Mouse (Mus musculus) hindlimb bud, embryonic 11.5 days (tissue): Measurements from ENCODE around the gene Pdlim7.

ENCODE experiments used
- DNase-seq: peaks from one replicate; pipeline ENCODE4 v3.0.0-alpha.2; 2012; ENCODE audit warnings: low read depth, low spot score; ENCODE audit errors: extremely low spot score

Pdlim7 gene

DNA sequence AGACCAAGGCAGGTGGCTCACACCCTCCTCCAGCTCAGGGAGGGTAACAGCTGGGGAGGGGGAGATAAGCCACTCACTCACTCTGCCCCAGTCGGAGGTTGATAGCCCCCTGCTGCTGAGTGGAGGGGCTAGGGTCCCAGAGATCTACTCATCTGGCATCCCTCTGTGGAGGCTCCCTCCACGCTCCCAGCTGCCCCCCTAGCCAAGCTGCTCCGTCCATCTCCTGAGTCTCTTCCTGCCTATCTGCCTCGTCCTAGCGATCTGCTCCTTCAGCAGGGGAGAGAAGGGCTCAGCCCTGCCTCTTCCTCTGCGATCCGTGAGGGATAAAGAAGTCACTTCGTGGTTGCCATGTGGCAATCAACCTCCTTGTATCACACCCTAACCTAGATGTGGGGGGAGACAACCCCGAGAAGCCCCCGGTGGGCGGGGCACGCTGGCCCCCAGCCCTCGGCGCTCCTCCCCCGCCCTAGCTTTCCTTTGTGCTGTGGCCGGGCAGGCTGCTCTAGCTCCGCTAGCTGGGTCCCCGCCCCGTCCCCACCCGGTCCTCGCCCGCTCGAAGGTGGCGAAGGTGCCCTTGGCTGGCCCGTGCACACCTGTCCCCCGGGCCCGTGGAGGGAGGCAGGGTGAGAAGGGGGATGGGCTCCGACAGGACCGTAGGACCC lies 26.4 kb downstream of the Pdlim7 start:
- no peak for DNase-seq

GRCm38 (mm10) chr13:55486029-55486794 lies 27.3 kb downstream of the Pdlim7 start:
- DNase-seq = no peak

- DNase-seq = no peak
These were observed 28.9 kb downstream of the Pdlim7 start for GRCm38 (mm10) chr13:55484520-55485088.

GRCm38 (mm10) chr13:55483593-55483992 lies 29.9 kb downstream of the Pdlim7 start:
- no peak for DNase-seq

DNA sequence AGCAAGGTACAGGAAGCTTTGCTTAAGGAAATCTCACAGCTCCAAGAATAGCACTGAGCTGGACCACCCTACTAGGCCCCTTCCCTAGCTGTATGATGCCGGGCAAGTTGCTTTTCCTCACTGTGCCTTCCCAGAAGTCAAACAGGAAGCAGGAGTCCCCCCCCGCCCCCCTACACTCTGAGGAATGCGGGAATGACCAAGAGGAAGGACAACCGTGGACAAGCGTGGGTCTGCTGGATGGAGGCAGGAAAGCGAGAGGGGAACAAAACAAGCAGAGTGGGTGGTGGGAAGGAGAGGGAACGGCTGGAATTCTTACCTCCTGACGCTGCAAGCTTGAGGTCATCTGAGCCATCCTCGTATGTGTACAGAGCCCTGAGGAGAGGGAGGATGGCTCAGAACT lies 30.4 kb downstream of the Pdlim7 start:
- DNase-seq = no peak

GRCm38 (mm10) chr13:55482542-55482941 lies 30.9 kb downstream of the Pdlim7 start:
- no peak for DNase-seq

DNA sequence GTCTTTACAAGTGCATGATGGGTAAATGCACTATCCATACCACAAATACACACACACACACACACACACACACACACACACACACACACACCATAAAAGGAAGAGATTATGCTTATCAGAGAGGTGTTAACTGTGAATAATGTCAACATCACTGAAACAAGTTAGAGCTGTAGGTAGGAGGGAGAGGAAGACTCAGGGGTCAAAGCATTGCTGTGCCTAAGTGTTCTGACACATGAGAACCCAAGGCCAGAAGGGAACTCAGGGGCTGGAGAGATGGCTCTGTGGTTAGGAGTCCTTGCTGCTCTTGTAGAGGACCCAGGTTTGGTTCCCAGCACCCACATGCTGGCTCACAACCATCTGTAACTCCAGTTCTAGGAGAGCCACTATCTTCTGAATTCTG lies 33.5 kb downstream of the Pdlim7 start:
- no peak for DNase-seq

DNA sequence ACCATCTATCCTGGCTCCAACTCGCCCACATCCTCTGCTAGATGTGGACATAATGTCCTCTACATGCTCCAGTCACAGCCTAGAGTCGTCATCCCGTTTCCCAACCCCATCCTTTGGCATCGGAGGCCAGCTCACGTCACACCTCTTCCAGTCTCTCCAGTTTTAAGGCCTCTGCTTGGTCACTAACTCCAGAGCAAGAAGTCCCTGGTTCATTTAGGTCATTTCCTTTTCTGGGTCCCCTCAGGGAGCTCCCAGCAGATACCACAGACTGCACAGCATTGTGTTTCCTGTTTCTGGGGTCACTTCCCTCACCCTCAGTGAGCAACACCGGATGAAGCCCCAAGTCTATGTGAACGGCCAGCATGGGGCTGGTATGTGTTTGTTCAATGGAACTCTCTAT lies 34.5 kb downstream of the Pdlim7 start:
- DNase-seq = no peak

DNA sequence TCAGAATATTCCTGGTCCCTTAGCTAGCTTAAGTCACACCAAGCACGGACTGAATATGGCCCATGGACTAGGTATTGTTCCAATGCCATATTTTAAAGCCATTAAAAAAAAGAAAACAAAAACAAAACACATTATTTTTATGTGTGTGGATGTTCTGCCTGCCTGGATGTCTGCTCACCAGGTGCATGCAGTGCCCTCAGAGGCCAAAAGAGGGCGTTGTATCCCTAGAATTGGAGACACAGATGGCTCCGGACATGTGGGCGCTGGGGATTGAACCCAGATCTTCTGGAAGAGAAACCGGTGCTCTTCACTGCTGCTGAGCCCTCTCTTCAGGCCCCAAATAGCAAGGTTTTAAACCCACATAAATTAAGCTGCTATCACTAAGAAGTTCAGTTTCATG lies 35.4 kb downstream of the Pdlim7 start:
- no peak for DNase-seq

DNA sequence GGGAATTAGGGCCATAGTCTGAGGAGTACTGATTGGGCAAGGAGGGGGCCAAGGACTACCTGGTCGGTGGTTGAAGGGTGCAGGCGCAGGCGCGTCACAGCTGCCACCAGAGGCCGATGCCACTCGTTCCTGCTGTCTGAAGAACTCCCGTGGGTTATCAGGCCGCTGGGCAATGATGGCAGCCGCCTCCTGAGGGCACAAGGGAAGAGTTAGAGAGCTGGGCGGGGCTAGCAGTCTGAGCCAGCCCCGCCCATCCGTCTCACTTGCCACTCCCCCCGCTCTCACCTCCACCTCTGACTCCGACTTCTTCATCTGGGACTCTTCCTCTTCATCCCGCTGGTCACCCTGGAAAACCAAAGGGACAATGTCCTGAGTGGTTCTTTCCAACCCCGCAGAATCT lies 36.0 kb downstream of the Pdlim7 start:
- no peak for DNase-seq

DNA sequence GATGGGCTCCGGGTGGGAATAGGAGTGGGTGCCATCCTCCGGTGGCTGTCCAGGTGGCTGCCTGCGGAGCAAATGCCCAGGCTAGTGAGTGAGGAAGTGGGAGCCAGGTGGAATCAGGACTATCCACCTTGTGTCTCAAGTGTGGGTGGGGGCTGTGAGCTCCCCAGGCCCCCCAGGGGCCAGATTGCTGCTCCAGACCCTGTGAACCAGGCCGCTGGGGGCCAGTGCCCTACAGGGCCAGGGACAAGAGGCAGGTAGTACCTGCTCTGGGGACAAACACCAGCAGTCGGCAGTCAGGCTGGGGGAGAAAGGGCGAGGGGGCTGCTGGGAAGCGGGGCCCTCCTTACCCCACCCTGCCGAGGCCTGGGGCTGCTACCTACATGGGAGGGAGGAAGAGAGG lies 37.2 kb downstream of the Pdlim7 start:
- no peak for DNase-seq

DNA sequence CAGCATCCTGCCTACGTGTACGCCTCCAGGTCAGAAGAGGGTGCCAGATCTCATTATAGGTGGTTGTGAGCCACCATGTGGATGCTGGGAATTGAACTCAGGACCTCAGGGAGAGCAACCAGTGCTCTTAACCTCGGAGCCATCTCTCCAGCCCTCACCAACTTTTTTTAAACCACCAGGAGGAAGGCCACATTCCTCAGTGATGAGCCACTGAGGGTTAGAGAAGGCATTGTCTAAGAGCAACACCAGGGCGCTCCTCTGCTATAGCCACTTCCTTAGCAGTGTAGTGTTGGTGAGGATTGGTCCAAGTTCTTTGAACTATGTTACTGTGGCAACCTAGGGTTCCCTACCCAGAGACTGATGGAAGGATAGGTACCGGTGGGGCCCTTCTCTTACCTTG lies 37.7 kb downstream of the Pdlim7 start:
- DNase-seq = no peak

DNA sequence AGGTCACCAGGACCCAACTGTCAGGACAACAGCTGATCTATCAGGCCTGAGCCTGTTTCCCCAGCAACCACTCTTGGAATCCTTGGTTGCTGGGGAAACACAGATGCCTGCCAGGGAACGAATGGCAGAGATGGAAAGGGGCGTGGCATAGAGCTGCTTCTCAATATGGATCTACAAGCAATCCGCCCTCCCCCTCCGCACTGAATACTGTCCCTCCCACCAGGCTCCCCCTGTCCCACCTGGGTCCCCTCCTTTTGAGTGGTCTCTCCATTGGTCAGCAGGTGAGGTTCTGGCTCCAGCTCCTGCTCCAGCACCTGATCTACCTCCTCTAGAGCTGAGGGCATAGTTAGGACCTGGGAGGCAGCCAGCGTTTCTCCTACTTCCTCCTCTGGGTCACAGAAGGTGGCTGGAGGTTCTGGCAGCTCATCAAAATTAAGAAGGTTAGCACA lies 38.8 kb downstream of the Pdlim7 start:
- no peak for DNase-seq

DNA sequence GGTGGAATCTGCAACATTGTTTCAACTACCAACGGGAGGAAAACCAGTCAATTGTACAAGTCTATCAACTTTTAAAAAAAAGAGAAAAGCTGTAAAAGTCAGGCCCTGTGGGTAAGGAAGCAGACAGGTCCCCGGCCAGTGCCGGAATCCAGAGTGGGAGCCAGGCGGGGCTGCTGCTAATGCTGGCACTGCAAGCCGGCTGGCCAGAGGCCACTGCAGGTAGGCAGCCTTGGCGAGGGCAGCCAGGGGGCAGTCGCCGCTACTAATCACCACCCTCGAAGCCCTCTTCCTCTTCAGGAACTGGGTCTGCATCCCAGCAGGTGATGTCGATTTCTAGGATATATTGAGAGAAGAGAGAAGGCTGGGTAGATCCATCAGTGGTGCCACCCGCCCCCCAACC lies 39.5 kb downstream of the Pdlim7 start:
- no peak for DNase-seq

DNA sequence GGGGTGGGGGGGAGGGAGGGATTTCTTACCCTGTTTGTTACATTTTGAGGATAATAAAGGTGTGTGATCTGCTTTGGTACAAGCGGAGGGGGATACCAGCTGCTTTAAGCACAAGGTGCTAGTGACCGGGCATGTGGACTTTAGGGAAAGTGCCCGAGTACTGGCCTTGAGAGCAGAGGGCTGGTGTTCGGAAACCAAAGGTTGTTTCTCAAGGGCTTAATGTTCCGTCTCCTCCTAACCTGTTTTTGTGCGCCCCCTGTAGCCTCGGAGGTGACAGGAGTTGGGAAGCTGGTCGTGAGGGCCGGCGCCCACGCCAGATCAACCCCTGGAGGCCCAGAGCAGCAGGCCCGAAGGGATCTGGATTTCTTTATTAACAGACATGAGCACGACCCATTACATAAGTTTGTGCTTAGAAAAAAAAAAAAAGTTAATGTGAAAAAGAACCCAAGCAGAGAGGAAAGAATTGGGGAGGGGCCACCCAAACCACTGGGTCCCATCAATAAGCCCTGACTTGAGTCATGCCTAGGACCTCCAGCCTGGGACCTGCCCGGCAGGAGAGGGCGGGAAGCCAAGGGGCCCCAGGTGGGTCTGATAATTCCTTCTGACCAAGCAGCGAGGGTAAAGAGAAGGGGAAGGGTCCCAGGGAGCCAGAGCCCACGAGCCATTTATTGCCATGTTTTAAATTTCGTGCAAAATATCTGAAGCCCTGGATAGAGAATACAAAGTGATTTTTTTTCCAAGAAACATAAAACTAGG lies 40.2 kb downstream of the Pdlim7 start:
- DNase-seq = no peak

DNA sequence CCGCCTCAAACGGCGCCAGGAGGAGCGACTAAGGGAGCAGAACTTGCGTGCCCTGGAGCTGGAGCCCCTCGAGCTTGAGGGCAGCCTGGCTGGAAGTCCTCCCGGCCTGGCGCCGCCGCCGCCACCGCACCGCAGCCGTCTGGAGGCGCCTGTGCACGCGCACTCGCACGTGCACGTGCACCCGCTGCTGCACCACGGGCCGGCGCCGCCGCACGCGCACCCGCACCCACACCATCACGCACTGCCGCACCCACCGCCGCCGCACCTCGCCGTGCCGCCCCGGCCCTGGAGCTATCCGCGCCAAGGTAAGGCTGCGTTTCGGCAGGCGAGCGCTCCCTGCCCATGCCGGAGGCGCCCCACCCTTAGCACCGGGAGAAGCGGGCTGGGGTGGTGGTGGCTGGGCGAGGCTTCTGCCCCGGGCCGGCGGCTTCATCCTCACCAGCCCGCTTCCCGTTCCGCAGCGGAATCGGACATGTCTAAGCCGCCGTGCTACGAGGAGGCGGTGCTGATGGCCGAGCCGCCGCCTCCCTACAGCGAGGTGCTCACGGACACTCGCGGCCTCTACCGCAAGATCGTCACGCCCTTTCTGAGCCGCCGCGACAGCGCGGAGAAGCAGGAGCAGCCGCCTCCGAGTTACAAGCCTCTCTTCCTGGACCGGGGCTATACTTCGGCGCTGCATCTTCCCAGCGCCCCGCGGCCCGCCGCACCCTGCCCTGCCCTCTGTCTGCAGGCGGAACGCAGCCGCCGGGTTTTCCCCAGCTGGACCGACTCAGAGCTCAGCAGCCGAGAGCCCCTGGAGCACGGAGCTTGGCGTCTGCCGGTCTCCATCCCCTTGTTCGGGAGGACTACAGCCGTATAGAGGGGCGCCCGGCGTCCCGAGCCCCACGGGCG lies 41.1 kb downstream of the Pdlim7 start:
- no peak for DNase-seq

- no peak for DNase-seq
These were observed 41.7 kb downstream of the Pdlim7 start for GRCm38 (mm10) chr13:55471819-55472131.

- DNase-seq = no peak
These were observed 42.2 kb downstream of the Pdlim7 start for GRCm38 (mm10) chr13:55471156-55471818.

- no peak for DNase-seq
These were observed 43.1 kb downstream of the Pdlim7 start for GRCm38 (mm10) chr13:55470372-55470771.

DNA sequence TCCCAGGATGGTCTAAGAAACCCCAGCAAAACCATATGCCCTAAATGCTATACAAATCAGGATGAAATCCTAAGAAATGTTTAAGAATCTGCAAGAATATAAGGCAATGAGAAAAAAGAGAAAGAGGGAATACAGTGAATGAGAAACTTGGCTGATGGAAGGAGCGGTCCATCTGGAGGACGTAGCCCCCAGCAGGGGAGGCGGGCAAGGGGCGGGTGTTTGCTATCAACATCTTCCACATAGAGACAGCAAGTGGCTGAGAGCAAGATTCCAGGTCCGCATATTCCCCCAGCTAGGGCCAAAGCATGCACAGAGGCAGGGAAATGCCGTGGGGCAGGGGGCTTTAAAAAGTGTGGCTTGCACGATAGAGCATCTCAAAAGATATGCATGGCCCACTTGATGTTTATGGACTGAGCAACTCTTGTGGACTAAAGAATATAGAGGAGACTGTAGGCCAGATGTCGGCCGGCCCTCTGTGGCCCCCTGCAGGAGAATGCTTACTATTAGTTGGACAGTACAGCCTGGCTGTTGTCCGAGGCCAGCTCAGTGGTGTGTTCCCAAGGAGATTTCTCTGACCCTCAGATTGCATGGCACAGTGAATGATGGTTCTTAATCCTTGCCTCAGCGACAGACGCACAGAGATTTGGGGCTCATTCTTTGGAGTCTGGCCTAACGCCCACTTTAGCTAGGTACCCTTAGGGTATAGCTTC lies 44.5 kb downstream of the Pdlim7 start:
- DNase-seq = no peak
